Mouse (Mus musculus): Measurements from ENCODE around the gene Eif2b1. TPM values are rescaled to one million over a fixed set of nuclear protein-coding genes. Genes with fewer than 3 reads are reported as not detected.
"Not testable (repeated sequence)": the region's sequence is repeated elsewhere in the genome, so short reads cannot be mapped to it uniquely, and the experiment has no call there.

Gene Eif2b1
- polyA plus RNA-seq, 1 experiment from 2014 or later: 30.7 TPM

DNA sequence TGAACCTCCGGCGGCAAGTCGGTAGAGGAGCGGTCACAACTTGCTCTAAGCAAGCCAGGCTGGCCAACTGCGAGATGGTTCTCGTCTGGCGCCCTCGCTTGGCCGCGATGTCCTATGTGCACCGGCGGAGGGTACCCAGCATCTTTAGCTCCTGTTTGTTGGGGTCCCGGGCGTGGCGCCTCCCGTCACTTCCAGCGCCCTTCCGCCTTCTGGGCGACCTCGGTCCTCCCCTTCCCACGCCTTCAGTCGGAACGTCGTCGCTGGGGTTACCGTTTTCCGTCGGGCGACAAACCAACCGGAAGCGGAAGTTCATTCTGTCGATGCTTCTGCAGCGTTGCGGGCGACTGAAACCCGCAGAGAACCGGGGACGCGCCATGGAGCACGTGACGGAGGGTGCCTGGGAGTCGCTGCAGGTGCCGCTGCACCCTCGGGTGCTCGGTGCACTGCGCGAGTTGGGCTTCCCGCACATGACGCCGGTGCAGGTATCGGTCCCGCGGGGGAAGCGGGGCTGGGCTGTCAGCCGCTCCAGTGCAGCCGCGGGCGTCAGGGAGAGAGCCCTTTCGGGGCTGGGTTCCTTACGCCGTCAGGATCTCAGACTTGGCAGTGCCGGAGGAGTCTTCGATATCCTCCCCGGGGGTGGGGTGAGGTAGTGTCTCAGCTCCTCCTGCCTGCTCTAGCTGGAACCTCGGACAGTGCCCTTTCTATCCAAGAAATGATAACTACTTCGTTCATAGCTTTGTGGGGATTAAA, 26.2 kb downstream of the Eif2b1 start, which contains the start of gene Ddx55:
Gene Ddx55, plus strand, starts transcription at position 307 of the 750 bp plus-strand sequence.
- H3K36me3 ChIP-seq (replicated peaks; ENCODE audit: insufficient read depth, low read length): peaks cover 26% of the 10 kb centered on the region
- WGBS (ENCODE audit: insufficient replicate concordance): under 1% methylated on average over 66 of the region's 66 CpGs

GRCm38 (mm10) chr5:124552094-124552472, 26.8 kb downstream of the Eif2b1 start:
- no peak for ATAC-seq
- Histone ChIP-seq H3K27ac (ENCODE audit: low read depth) (peak overlapping the region; percentile 82), H3K9me3 (ENCODE audit: low read length) (no peaks in the 10 kb centered on the region), H3K27me3 (ENCODE audit: insufficient read depth, low read length) (no peaks in the 10 kb centered on the region), H3K4me3 (ENCODE audit: low read depth, low read length) (peak overlapping the region; percentile 95), H3K36me3 (replicated peaks; ENCODE audit: insufficient read depth, low read length) (peaks cover 27% of the 10 kb centered on the region), H3K4me2 (ENCODE audit: low read depth, low read length) (peak overlapping the region; percentile 95), H3K9ac (replicated peaks) (peak overlapping the region; percentile 84), H3K4me1 (ENCODE audit: insufficient read depth) (peaks cover 14% of the 10 kb centered on the region)
- WGBS (ENCODE audit: insufficient replicate concordance): 6% methylated on average over 9 of the region's 9 CpGs
- no peak for DNase-seq
- TF ChIP-seq EP300 (IDR thresholded peaks at IDR 0.05; ENCODE audit: low read depth) (no peak), CTCF (IDR thresholded peaks at IDR 0.05; ENCODE audit: low read depth) (no peak)

More for the DNA sequence above, 26.2 kb downstream of the Eif2b1 start, which contains the start of gene Ddx55:
- H3K4me3 ChIP-seq (ENCODE audit: low read depth, low read length): peak within 1 kb of the TSS; percentile 95
- peak within 1 kb of the TSS; percentile 82 for H3K27ac ChIP-seq (ENCODE audit: low read depth)
- H3K9ac ChIP-seq (replicated peaks): peak within 1 kb of the TSS; percentile 84
- peak; percentile 92 for DNase-seq
- TF ChIP-seq CTCF (IDR thresholded peaks at IDR 0.05; ENCODE audit: low read depth): peak; percentile 53
- no peak; the same call in 1 of the 2 replicates for TF ChIP-seq EP300 (IDR thresholded peaks at IDR 0.05; ENCODE audit: low read depth)
- no peaks in the 10 kb centered on the region for H3K9me3 ChIP-seq (ENCODE audit: low read length)
- no peaks in the 10 kb centered on the region for H3K27me3 ChIP-seq (ENCODE audit: insufficient read depth, low read length)
- H3K4me2 ChIP-seq (ENCODE audit: low read depth, low read length): peak within 1 kb of the TSS; percentile 95
- peaks cover 14% of the 10 kb centered on the region for H3K4me1 ChIP-seq (ENCODE audit: insufficient read depth)
- peak; percentile 91 for ATAC-seq

- not testable (repeated sequence) for DNase-seq; H3K27me3 ChIP-seq (ENCODE audit: insufficient read depth, low read length); H3K9me3 ChIP-seq (ENCODE audit: low read length); ATAC-seq
- Histone ChIP-seq H3K4me3 (ENCODE audit: low read depth, low read length) (peak overlapping the region; percentile 95), H3K27ac (ENCODE audit: low read depth) (peak overlapping the region; percentile 82), H3K4me1 (ENCODE audit: insufficient read depth) (peaks cover 14% of the 10 kb centered on the region), H3K9ac (replicated peaks) (peak overlapping the region; percentile 84), H3K4me2 (ENCODE audit: low read depth, low read length) (peak overlapping the region; percentile 95), H3K36me3 (replicated peaks; ENCODE audit: insufficient read depth, low read length) (peaks cover 26% of the 10 kb centered on the region)
- 31% methylated on average over 5 of the region's 5 CpGs for WGBS (ENCODE audit: insufficient replicate concordance)
- peak; percentile 21; the same call in 1 of the 2 replicates for TF ChIP-seq CTCF (IDR thresholded peaks at IDR 0.05; ENCODE audit: low read depth)
Observed at GRCm38 (mm10) chr5:124551349-124552093, 27.4 kb downstream of the Eif2b1 start.

GRCm38 (mm10) chr5:124550737-124551136, 28.2 kb downstream of the Eif2b1 start:
- not testable (repeated sequence) for DNase-seq; H3K4me3 ChIP-seq (ENCODE audit: low read depth, low read length); H3K9ac ChIP-seq (replicated peaks); ATAC-seq; H3K9me3 ChIP-seq (ENCODE audit: low read length); H3K27me3 ChIP-seq (ENCODE audit: insufficient read depth, low read length); H3K4me2 ChIP-seq (ENCODE audit: low read depth, low read length); H3K27ac ChIP-seq (ENCODE audit: low read depth)
- Histone ChIP-seq H3K4me1 (ENCODE audit: insufficient read depth) (peaks cover 14% of the 10 kb centered on the region), H3K36me3 (replicated peaks; ENCODE audit: insufficient read depth, low read length) (peaks cover 33% of the 10 kb centered on the region)
- WGBS (ENCODE audit: insufficient replicate concordance): 83% methylated on average over 4 of the region's 4 CpGs

- Histone ChIP-seq H3K36me3 (replicated peaks; ENCODE audit: insufficient read depth, low read length) (peaks cover 37% of the 10 kb centered on the region), H3K9me3 (ENCODE audit: low read length) (no peaks in the 10 kb centered on the region), H3K9ac (replicated peaks) (peak overlapping the region; percentile 87), H3K4me3 (ENCODE audit: low read depth, low read length) (peak overlapping the region; percentile 90), H3K27me3 (ENCODE audit: insufficient read depth, low read length) (no peaks in the 10 kb centered on the region), H3K4me2 (ENCODE audit: low read depth, low read length) (peak overlapping the region; percentile 71), H3K4me1 (ENCODE audit: insufficient read depth) (peaks cover 14% of the 10 kb centered on the region), H3K27ac (ENCODE audit: low read depth) (peak overlapping the region; percentile 94)
- 7% methylated on average over 8 of the region's 8 CpGs for whole genome bisulfite sequencing (ENCODE audit: insufficient replicate concordance)
- ATAC-seq (no peak), DNase-seq (no peak)
- TF ChIP-seq CTCF (IDR thresholded peaks at IDR 0.05; ENCODE audit: low read depth) (no peak), EP300 (IDR thresholded peaks at IDR 0.05; ENCODE audit: low read depth) (no peak)
Observed at GRCm38 (mm10) chr5:124541602-124541973, 37.3 kb downstream of the Eif2b1 start.

DNA sequence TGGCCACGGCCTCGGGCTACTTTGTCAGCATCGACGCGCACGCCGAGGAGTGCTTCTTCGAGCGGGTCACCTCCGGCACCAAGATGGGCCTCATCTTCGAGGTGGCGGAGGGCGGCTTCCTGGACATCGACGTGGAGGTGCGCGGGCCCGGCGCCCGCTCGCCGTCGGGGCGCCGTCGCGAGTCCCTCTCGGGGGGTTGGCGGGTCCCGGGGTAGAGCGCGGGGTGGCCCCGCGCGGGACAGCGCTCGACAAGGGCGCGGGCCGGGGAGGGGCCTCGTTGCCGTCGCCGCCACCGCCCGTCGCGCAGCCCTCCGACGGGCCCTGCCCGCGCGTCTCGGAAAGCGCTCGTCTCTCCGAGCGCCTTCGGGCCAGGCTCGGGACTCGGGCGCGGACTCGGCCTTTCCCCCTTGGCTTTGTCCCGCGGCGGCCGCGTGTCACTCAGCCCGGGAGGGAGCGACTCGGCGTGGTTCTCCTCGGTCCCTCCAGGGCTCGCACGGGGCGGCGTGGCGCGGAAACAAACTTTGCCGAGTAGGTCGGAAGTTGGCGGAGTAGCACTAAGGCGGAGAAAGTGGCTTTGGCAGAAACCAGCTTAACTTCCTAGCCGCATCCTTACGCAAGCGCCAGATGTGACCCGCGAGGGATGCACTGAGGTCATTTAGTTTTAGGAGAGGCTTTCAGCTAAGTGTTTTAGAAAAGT, 37.9 kb downstream of the Eif2b1 start:
- TF ChIP-seq CTCF (IDR thresholded peaks at IDR 0.05; ENCODE audit: low read depth) (no peak), EP300 (IDR thresholded peaks at IDR 0.05; ENCODE audit: low read depth) (no peak)
- peak overlapping the region; percentile 94 for H3K27ac ChIP-seq (ENCODE audit: low read depth)
- ATAC-seq (peak; percentile 85), DNase-seq (peak; percentile 79)
- under 1% methylated on average over 51 of the region's 89 CpGs for whole genome bisulfite sequencing (ENCODE audit: insufficient replicate concordance)
- H3K36me3 ChIP-seq (replicated peaks; ENCODE audit: insufficient read depth, low read length): peaks cover 31% of the 10 kb centered on the region
- peak overlapping the region; percentile 87 for H3K9ac ChIP-seq (replicated peaks)
- H3K9me3 ChIP-seq (ENCODE audit: low read length): no peaks in the 10 kb centered on the region
- H3K4me2 ChIP-seq (ENCODE audit: low read depth, low read length): peak overlapping the region; percentile 71
- peaks cover 15% of the 10 kb centered on the region for H3K4me1 ChIP-seq (ENCODE audit: insufficient read depth)
- H3K4me3 ChIP-seq (ENCODE audit: low read depth, low read length): peak overlapping the region; percentile 90
- no peaks in the 10 kb centered on the region for H3K27me3 ChIP-seq (ENCODE audit: insufficient read depth, low read length)

All from liver, postnatal 0 days (tissue).